Mouse (Mus musculus): ENCODE data around the gene Gm29776.

Gm29776 gene

GRCm38 (mm10) chr14:54706589-54707320 lies 8.1 kb upstream of the Gm29776 start:
- no peak for DNase-seq

DNA sequence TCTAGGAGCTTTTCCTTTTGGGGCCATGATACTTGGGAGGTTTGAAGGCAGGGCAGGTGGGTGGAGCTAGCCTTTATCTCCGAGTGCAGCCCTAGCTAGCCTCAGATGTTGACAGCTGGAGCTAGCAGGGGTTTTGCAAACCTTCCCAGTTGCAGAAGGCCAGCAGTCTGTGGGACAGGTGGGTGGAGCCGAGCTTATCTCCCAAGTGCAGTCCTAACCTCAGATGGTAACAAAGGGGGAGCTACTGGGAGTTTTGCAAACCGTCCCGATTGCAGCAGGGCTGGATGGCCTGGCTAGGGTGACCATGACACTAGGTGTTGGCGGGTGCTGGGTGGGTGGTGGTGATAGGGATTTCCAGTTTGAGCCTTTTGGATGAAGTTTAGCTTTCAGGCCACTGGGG lies 7.2 kb upstream of the Gm29776 start:
- DNase-seq = no peak

GRCm38 (mm10) chr14:54703207-54703606 lies 4.6 kb upstream of the Gm29776 start:
- no peak for DNase-seq

DNA sequence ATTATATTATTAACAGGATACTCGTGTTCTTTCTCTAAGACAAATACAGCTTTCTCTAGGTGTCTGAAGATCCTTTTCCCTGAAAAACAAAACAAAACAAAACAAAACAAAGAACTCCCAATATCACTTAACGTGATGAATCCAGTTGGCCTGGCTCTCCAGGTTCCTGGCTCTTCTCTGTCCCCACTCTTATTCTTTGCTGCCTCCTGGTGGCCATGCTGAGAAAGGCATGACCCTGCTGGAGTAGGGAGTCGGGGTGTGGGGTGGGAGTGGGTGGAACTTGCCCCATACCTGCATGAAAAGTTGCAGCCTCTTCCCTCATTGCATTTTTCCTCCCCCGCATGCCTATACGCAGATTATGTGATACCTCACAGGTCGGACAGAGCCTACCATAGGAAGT lies 2.7 kb upstream of the Gm29776 start:
- peak; percentile 66 for DNase-seq

DNA sequence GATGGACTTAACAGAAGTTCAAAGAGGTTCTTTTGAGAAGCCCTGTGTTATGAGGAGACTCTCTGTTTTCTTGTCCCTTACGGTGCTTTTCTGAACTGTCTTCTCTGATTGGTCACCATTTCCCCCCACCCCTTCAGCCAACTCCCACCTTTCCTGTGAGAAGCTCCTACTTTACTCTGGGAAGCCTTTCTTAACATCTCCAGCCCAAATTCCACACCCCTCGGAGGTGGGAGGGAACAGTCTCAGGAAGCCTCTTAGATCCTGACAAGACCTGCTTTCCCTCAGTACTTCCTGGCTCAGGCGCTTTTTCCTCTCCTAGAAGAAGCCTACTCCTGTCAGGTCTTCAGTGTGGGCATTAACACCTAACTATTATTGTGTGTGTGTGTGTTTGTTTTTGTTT lies 953 bp upstream of the Gm29776 start:
- DNase-seq = no peak

DNA sequence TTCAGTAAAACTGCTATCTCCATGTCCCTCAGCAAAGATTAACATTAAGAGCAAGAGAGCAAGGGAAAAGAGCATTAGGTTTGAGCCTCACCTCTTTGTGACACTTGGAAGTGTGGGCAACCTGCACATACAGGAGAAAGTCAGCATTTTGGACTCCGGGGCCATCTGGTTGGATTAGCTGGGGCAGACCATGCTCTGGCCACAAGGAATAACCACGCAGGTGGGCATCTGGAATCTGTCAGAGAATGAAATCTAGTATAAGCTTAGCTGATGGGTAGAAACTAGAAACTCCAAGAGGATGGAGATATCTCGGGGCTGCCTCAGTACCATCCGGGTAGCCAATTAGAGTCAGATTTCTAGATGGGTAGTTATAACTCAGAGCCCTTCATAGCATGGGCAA lies 1.9 kb downstream of the Gm29776 start:
- DNase-seq = no peak

DNA sequence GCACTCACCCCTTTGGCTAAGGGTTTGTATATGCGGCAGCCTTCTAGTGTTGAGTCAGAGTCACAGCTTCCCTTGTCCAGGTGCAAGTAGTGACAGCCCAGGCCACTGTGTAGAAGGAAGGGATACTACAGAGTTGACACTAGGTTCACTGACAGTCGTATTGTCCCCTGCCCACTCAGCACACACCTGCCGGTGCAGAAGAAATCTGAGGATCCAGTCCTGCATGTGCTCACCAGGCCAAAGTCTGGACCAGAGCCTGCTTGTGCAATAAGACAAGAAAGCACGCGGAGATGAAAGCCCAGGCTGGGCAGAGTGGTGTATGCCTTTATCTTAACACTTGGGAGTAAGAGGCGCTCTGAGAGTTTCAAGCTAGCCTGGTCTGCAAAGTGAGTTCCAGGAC lies 3.6 kb downstream of the Gm29776 start:
- DNase-seq = no peak

DNA sequence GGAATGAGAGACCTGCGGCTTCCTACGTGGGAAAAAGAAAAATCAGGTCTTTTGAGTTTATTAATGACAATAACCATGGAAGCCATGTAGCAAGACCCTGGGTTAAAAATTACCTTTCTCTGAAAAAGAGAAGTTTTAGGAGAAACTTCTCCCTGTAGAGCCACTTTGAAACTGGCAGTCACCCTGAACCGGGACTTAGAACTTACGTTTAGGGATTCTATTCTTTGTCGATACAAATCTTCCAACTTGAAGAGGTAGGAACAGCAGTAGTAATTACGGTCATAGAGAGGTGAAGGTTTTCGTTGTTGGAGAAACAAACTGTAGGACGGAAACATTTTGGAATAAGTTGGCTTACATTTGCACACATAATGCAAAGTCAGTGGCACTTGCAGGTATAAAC lies 11.4 kb downstream of the Gm29776 start:
- DNase-seq = no peak

- peak; percentile 100 for DNase-seq
These were observed 12.0 kb downstream of the Gm29776 start, which contains the start of gene Acin1 for GRCm38 (mm10) chr14:54686522-54687143. Gene Acin1 (minus strand): TSS chr14:54686931.

DNA sequence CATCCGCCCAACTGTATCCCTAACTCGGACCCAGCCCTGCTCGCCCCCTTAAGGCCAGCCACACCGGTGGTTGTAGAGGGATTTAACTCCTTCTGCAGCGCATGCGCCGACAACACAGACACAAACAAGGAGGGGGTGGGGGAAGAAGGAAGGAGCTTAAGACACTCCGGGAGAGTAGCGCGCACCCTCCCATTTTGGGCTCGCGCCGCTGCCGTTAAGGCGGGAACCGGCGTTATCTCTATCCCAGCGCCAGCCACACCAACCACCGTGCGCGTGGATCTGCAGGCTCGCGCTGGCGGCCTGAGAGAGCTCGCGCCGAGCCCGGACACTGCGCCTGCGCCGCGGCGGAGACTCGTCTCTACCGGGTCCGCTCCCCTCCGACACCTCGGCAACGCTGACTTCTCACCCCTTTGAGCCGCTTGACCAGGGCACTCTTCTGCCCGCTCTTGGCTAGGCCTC lies 12.5 kb downstream of the Gm29776 start, which contains the start of gene 1700123O20Rik:
Gene 1700123O20Rik (plus strand): TSS at position 154 of the 459 bp plus-strand sequence.
- DNase-seq = no peak

GRCm38 (mm10) chr14:54685471-54685870 lies 13.2 kb downstream of the Gm29776 start:
- no peak for DNase-seq

- no peak for DNase-seq
These were observed 16.2 kb downstream of the Gm29776 start for GRCm38 (mm10) chr14:54682396-54682795.

GRCm38 (mm10) chr14:54678657-54679304 lies 19.9 kb downstream of the Gm29776 start:
- no peak for DNase-seq

GRCm38 (mm10) chr14:54676290-54676689 lies 22.3 kb downstream of the Gm29776 start:
- DNase-seq = no peak

GRCm38 (mm10) chr14:54674317-54674716 lies 24.3 kb downstream of the Gm29776 start:
- no peak for DNase-seq

DNA sequence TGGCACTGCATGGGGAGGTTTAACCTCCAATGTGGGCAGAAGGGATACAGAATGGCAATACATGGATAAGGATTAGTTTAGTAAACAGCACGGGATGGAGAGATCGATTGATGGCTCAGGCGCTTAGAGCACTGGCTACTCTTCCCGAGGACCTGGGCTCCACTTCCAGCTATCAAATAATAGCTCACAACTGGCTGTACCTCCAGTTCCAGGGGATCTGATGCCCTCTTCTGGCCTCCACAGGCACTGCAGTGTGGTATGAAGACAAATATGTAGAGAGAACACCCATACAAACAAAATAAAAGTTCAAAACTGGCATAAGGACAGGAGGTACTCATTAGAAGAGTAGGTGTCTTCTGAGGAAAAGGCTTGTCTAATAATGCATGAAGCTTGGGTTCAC lies 29.3 kb downstream of the Gm29776 start:
- no peak for DNase-seq

DNA sequence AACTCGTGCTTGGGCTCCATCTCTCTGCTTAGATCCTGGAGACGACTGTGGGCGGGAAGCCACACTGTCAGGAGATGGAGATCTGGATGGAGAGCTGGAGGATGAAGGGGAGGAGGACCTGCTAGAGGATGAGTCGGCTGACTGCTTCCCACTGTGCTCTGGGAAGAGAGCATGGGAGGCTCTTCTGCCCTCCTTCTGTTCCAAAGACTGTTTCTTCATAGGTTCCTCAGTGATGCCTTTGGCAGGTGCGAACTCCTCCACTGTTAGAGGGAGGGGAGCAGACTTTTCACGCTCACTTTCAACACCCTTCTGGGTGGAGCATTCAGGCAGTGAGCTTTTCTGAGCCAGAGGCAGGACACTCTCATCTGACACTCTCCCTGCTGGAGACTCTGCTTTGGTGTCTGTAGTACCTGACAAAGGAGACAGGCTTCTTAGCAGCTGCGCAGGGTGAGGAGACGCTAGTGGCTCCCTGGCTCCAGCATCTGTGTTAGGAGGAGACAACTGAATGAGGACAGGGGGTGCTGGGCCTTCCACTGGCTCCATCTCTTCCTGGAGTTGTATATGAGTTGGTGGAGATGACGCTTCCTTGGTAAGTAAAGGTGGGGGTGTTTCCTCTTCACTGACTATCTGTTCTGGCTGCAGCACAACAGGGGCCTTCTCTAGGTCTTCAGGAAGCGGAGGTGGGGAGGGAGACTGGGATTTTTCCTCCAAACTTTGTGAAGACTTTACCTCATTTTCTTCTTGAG lies 34.0 kb downstream of the Gm29776 start:
- no peak for DNase-seq

DNA sequence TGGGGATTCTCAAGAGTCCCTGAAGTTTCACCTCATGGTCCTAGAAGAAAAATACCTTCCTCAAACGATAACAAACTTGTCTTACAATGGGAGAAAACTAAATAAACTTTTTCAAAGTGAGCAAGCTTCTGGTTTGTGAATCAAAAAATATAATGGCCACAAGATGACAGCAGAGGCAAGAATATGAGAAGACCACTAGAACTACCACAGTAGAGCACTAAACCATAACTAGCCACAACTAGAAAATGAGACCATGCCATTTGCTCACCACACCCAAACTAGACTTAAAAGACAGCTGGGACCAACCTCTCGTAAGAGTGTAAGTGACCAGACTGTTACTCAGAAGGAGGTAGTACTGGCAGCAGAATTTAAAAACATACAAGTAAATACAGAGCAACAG lies 38.6 kb downstream of the Gm29776 start:
- no peak for DNase-seq

DNA sequence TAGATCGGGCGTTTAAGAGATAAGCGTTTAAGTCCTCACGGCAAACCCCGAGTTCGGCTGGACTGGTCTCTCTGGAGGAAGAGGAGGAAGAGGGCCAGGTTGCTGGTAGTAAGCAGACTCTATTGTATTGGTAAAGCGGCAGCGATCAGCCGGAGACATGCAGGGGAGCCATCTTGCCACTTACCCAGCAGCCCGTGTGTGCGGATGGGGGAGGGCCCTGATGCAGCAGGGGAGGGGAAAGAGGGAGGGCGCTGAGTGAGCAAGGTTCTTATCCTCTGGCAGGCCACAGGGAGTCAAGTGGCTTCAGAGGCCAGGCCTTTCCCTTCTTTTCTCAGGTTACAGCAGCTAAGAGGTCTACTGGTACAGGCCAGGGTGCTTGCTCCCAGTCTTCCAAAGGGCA lies 45.1 kb downstream of the Gm29776 start:
- DNase-seq = peak; percentile 79

GRCm38 (mm10) chr14:54652787-54653186 lies 45.8 kb downstream of the Gm29776 start:
- DNase-seq = no peak

- DNase-seq = no peak
These were observed 47.1 kb downstream of the Gm29776 start for GRCm38 (mm10) chr14:54651556-54651955.

GRCm38 (mm10) chr14:54650621-54651454 lies 47.8 kb downstream of the Gm29776 start:
- peak; percentile 77 for DNase-seq
